7 mouse cellular contexts compared by ENCODE assay signal in genomic region chr19:10240654-10241305, GRCm38 (mm10). TPM values are rescaled to one million over a fixed set of nuclear protein-coding genes. Genes with fewer than 3 reads are reported as not detected.
DNase-seq lines count a peak whose midpoint lies in the region; ATAC-seq and TF ChIP-seq lines count a peak whose summit lies in the region.

Gene Myrf, minus strand, starts transcription at chr19:10240748.

- peak within 1 kb of the TSS; percentile 73 for H3K9ac ChIP-seq in embryonic facial prominence, embryonic 11.5 days (replicated peaks; ENCODE audit: low read length)
- H3K9ac ChIP-seq in heart, adult 2 months (ENCODE audit: low read depth, low read length): peak within 1 kb of the TSS; percentile 71
- H3K9ac ChIP-seq in limb, embryonic 14.5 days (ENCODE audit: low read depth, low read length, severe bottlenecking): peak within 1 kb of the TSS; percentile 56
- H3K9ac ChIP-seq in midbrain, embryonic 16.5 days (ENCODE audit: low read depth, low read length): peak within 1 kb of the TSS; percentile 63

- H3K9me3 ChIP-seq in embryonic facial prominence, embryonic 11.5 days (replicated peaks; ENCODE audit: control insufficient read depth, low read length): no peaks in the 10 kb centered on the region
- H3K9me3 ChIP-seq in limb, embryonic 14.5 days (ENCODE audit: control insufficient read depth, low read length): no peaks in the 10 kb centered on the region
- H3K9me3 ChIP-seq in midbrain, embryonic 16.5 days (replicated peaks; ENCODE audit: control insufficient read depth, low read length, poor library complexity, severe bottlenecking): no peaks in the 10 kb centered on the region

- peak; percentile 97 for TF ChIP-seq CTCF in heart, adult 2 months (IDR thresholded peaks at IDR 0.05)
- TF ChIP-seq CTCF in kidney, adult 2 months (conservative IDR thresholded peaks at IDR 0.05; ENCODE audit: insufficient read depth, insufficient read length, low read depth, low read length): peak; percentile 89

- peaks cover 10% of the 10 kb centered on the region; the same call in 1 of the 2 replicates for H3K4me1 ChIP-seq in embryonic facial prominence, embryonic 11.5 days (ENCODE audit: control insufficient read depth, insufficient read depth, low read length)
- H3K4me1 ChIP-seq in heart, adult 2 months (ENCODE audit: control insufficient read depth, insufficient read depth, low read length): no peaks in the 10 kb centered on the region
- H3K4me1 ChIP-seq in kidney, adult 2 months (ENCODE audit: control insufficient read depth, insufficient read depth, low read length): no peaks in the 10 kb centered on the region; the same call in 1 of the 2 replicates
- H3K4me1 ChIP-seq in limb, embryonic 14.5 days (ENCODE audit: control insufficient read depth, insufficient read depth, low read length): peaks cover 17% of the 10 kb centered on the region
- peaks cover 5% of the 10 kb centered on the region for H3K4me1 ChIP-seq in midbrain, embryonic 16.5 days (ENCODE audit: control insufficient read depth, insufficient read depth, low read length)

- H3K4me3 ChIP-seq in embryonic facial prominence, embryonic 11.5 days (ENCODE audit: low read depth, low read length): peak within 1 kb of the TSS; percentile 49
- H3K4me3 ChIP-seq in heart, adult 2 months: peak within 1 kb of the TSS; percentile 31
- H3K4me3 ChIP-seq in kidney, adult 2 months (ENCODE audit: insufficient read depth, low read depth, low read length): peak within 1 kb of the TSS; percentile 57
- peak within 1 kb of the TSS; percentile 49 for H3K4me3 ChIP-seq in limb, embryonic 14.5 days (replicated peaks; ENCODE audit: low read length)
- peak within 1 kb of the TSS; percentile 44 for H3K4me3 ChIP-seq in midbrain, embryonic 16.5 days (ENCODE audit: low read depth, low read length)

- H3K4me2 ChIP-seq in embryonic facial prominence, embryonic 11.5 days (ENCODE audit: low read depth, low read length): peak within 1 kb of the TSS; percentile 83
- H3K4me2 ChIP-seq in limb, embryonic 14.5 days (replicated peaks; ENCODE audit: low read depth, low read length, severe bottlenecking): peak within 1 kb of the TSS; percentile 80
- peak within 1 kb of the TSS; percentile 70 for H3K4me2 ChIP-seq in midbrain, embryonic 16.5 days (ENCODE audit: low read length)

- peak; percentile 66 for ATAC-seq in embryonic facial prominence, embryonic 11.5 days (replicated peaks; ENCODE audit: insufficient number of reproducible peaks, low FRiP score, low TSS enrichment, low read depth)
- ATAC-seq in limb, embryonic 14.5 days (ENCODE audit: low FRiP score, low read depth): peak; percentile 81
- ATAC-seq in midbrain, embryonic 16.5 days: peak; percentile 70

- intact Hi-C loops in heart, adult 2 months (cut with DNase I): no loop called here

- DNase-seq in adrenal gland, postnatal 36 days: peak; percentile 90 to 91
- DNase-seq in embryonic facial prominence, embryonic 11.5 days (ENCODE audit: low spot score): peak; percentile 81
- peak; percentile 84 to 87 for DNase-seq in heart, adult 2 months
- DNase-seq in kidney, adult 2 months: peak; percentile 79
- DNase-seq in limb, embryonic 14.5 days (ENCODE audit: low spot score): peak; percentile 15
- DNase-seq in spleen, postnatal 10 days (ENCODE audit: low spot score in 2 of 2): peak; percentile 73 to 83

- TF ChIP-seq POLR2A in heart, adult 2 months (IDR thresholded peaks at IDR 0.05; ENCODE audit: insufficient read depth, low read depth, low read length): no peak
- TF ChIP-seq POLR2A in kidney, adult 2 months (IDR thresholded peaks at IDR 0.05; ENCODE audit: low read depth, low read length): no peak
- no peak for TF ChIP-seq POLR2A in limb, embryonic 14.5 days (IDR thresholded peaks at IDR 0.05; ENCODE audit: borderline replicate concordance, extremely low read depth, insufficient read depth, insufficient read length)

- no peak for TF ChIP-seq EP300 in heart, adult 2 months (IDR thresholded peaks at IDR 0.05; ENCODE audit: insufficient read depth, low read depth, low read length)

- H3K27ac ChIP-seq in embryonic facial prominence, embryonic 11.5 days (replicated peaks; ENCODE audit: low read depth, low read length): no peak within 1 kb of the TSS
- H3K27ac ChIP-seq in heart, adult 2 months: no peak within 1 kb of the TSS
- H3K27ac ChIP-seq in kidney, adult 2 months (ENCODE audit: insufficient read depth, low read depth, low read length): no peak within 1 kb of the TSS
- H3K27ac ChIP-seq in limb, embryonic 14.5 days (replicated peaks; ENCODE audit: low read depth, low read length): no peak within 1 kb of the TSS
- no peak within 1 kb of the TSS for H3K27ac ChIP-seq in midbrain, embryonic 16.5 days (ENCODE audit: low read length)

- no peaks in the 10 kb centered on the region for H3K27me3 ChIP-seq in embryonic facial prominence, embryonic 11.5 days (ENCODE audit: control insufficient read depth, insufficient read depth, low read length)
- no peaks in the 10 kb centered on the region for H3K27me3 ChIP-seq in heart, adult 2 months (ENCODE audit: control insufficient read depth, insufficient read depth, low read length)
- no peaks in the 10 kb centered on the region for H3K27me3 ChIP-seq in kidney, adult 2 months (replicated peaks; ENCODE audit: control insufficient read depth, insufficient read depth, low read length)
- H3K27me3 ChIP-seq in limb, embryonic 14.5 days (ENCODE audit: control insufficient read depth, insufficient read depth, low read length): no peaks in the 10 kb centered on the region
- peaks cover 8% of the 10 kb centered on the region for H3K27me3 ChIP-seq in midbrain, embryonic 16.5 days (ENCODE audit: control insufficient read depth, insufficient read depth, low read depth, low read length)

- no peaks in the 10 kb centered on the region for H3K36me3 ChIP-seq in embryonic facial prominence, embryonic 11.5 days (replicated peaks; ENCODE audit: control insufficient read depth, insufficient read depth, low read depth, low read length)
- no peaks in the 10 kb centered on the region for H3K36me3 ChIP-seq in heart, adult 2 months (ENCODE audit: control insufficient read depth, insufficient read depth, low read length)
- H3K36me3 ChIP-seq in kidney, adult 2 months (ENCODE audit: control insufficient read depth, insufficient read depth, low read length): no peaks in the 10 kb centered on the region
- no peaks in the 10 kb centered on the region for H3K36me3 ChIP-seq in limb, embryonic 14.5 days (ENCODE audit: control insufficient read depth, insufficient read depth, low read length)
- no peaks in the 10 kb centered on the region for H3K36me3 ChIP-seq in midbrain, embryonic 16.5 days (ENCODE audit: control insufficient read depth, insufficient read depth, low read length)

- whole genome bisulfite sequencing in embryonic facial prominence, embryonic 11.5 days: 8% methylated on average over 40 of the region's 43 CpGs
- WGBS in heart, adult 2 months: 10% methylated on average over 42 of the region's 43 CpGs
- WGBS in kidney, adult 2 months: 8% methylated on average over 43 of the region's 43 CpGs
- 9% methylated on average over 34 of the region's 43 CpGs for WGBS in limb, embryonic 14.5 days
- 10% methylated on average over 36 of the region's 43 CpGs for WGBS in midbrain, embryonic 16.5 days

- H3K79me2 ChIP-seq in heart, adult 2 months (replicated peaks; ENCODE audit: control insufficient read depth, insufficient read depth, low read length): no peaks in the 10 kb centered on the region

RNA-seq across cellular contexts. Expression of gene Myrf, which starts in this region (rescaled TPM):
- 1 to 10 TPM; 1.4 to 1.7 TPM for total RNA-seq in adrenal gland, postnatal 36 days (2021)
- 2.4 and 2.6 TPM in 2 replicates for polyA plus RNA-seq in embryonic facial prominence, embryonic 11.5 days (2014; fragmentation: Nextera tagmentation; extraction: Ambion mirVana)
- total RNA-seq in heart, adult 2 months (2021): 1 to 10 TPM; 3.9 to 4.7 TPM
- polyA plus RNA-seq in heart, adult 2 months (2012; rRNA removed): 6.0 and 6.5 TPM in 2 replicates
- 18.8 and 24.5 TPM in 2 replicates for polyA plus RNA-seq in kidney, adult 2 months (2012; rRNA removed)
- 4.4 and 7.0 TPM in 2 replicates for polyA plus RNA-seq in limb, embryonic 14.5 days (2012; rRNA removed)
- polyA plus RNA-seq in limb, embryonic 14.5 days (2014; fragmentation: Nextera tagmentation; extraction: Ambion mirVana): 1.1 and 1.4 TPM in 2 replicates
- polyA plus RNA-seq in midbrain, embryonic 16.5 days (2015; fragmentation: Nextera tagmentation; extraction: Ambion mirVana): 0.57 and 0.82 TPM in 2 replicates

Comparison
In these comparisons a context has a peak if more than half of its experiments do, and no peak if none do; other contexts are left out.
1. Peak in ATAC-seq, H3K4me3 ChIP-seq, H3K9ac ChIP-seq and H3K4me2 ChIP-seq in midbrain, embryonic 16.5 days; RNA of the gene not detected or under 1 TPM.
2. DNase-seq: peak in every context shown above with its lines; median percentile 90 in adrenal gland, postnatal 36 days; 86 in heart, adult 2 months; 81 in embryonic facial prominence, embryonic 11.5 days; 79 in kidney, adult 2 months; 78 in spleen, postnatal 10 days; 15 in limb, embryonic 14.5 days.